Mouse (Mus musculus): ENCODE measurements at regions not wholly inside any gene's neighbourhood (a gene's known extent, or its start where the extent isn't known, plus 50 kb on each side); places are given as distances from the start of the nearest gene placed in this dataset.

DNA sequence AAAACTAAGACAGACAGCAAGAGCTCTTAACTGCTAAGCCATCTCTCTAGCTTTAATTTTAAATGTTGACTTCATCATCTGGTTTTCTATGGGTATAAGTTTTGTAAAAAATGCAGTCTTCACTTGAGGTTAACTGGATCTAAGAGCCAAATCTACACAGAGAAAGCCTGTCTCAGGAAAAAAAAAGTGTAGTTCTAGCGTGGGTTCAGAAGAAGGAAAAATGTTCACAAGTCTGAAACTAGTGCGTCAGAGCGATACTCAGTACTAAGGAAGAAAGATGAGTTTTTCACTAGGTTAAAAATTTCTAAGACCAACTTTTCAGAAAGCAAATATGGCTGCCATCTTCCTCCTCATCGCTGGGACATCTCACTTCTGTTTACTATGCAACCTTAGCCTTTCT is 248.1 kb downstream of the Rergl start:
- Histone ChIP-seq H3K27ac (ENCODE audit: insufficient read depth, low read depth, low read length) (no peak overlapping the region), H3K4me3 (ENCODE audit: low read depth, low read length) (no peak overlapping the region), H3K27me3 (ENCODE audit: control insufficient read depth, insufficient read depth, low read length) (no peaks in the 10 kb centered on the region), H3K36me3 (ENCODE audit: control insufficient read depth, insufficient read depth, low read length) (no peaks in the 10 kb centered on the region), H3K4me1 (ENCODE audit: control insufficient read depth, insufficient read depth, insufficient read length, low read length) (no peaks in the 10 kb centered on the region)
- TF ChIP-seq POLR2A (IDR thresholded peaks at IDR 0.05; ENCODE audit: low read depth, low read length), result no peak
- no peak for TF ChIP-seq CTCF (IDR thresholded peaks at IDR 0.05; ENCODE audit: extremely low read depth, insufficient read length, insufficient replicate concordance, low read depth, low read length)
- WGBS, result 89% methylated on average over 4 of the region's 4 CpGs

DNA sequence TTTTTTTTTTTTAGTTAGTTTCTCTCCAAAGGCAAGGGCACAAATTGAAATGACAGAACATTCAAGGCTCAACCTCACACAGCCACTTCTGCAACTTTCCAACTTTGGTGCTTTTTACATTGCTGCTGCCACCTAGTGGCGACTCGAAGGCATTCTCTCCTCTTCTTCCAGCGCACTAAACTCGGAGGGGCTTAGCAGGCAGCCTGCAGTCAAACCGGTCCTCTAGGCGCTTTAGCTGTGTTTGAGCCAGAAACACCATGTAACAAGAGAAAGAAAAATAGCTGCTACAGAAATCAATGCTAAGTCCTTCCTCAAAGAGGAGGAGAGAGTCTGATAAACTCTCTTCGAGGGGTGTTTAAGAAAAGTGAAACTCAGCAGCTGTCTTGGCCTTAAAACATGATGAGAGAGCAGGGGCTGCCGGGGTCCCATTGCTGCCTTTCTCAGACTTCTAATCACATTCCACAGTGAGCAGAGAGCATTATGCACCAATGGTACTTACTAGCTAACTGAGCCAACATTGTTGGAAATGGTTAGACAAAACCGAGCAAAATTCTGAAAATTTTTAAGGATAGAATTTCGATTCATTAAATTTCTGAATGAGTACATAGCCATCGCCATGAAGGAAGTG is 252.7 kb downstream of the Rergl start:
- H3K4me1 ChIP-seq (ENCODE audit: control insufficient read depth, insufficient read depth, insufficient read length, low read length), result no peaks in the 10 kb centered on the region
- TF ChIP-seq CTCF (IDR thresholded peaks at IDR 0.05; ENCODE audit: extremely low read depth, insufficient read length, insufficient replicate concordance, low read depth, low read length), result peak; percentile 65; the same call in 1 of the 2 replicates
- TF ChIP-seq POLR2A (IDR thresholded peaks at IDR 0.05; ENCODE audit: low read depth, low read length), result no peak
- WGBS, result 36% methylated on average over 11 of the region's 11 CpGs

DNA sequence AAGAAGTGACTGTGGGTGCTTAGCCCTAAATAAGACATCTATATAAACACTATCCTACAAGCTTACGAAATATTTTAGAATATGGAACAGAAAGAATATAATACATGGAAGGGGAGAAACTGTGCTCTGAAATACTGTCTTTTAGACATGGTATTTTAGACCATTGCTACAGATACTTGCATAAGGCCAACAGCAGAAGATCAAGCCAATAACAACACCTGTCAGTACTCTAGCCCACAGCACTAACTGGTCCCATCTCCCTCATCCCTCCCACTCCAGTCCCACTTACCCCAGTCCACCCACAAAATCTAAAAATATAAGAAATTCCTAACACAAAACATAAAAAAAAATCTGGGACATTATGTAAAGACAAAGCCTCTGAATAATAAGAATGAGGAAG is 275.6 kb downstream of the Rergl start:
- Histone ChIP-seq H3K27ac (ENCODE audit: insufficient read depth, low read depth, low read length) (no peak overlapping the region), H3K4me3 (ENCODE audit: low read depth, low read length) (no peak overlapping the region), H3K27me3 (ENCODE audit: control insufficient read depth, insufficient read depth, low read length) (no peaks in the 10 kb centered on the region), H3K36me3 (ENCODE audit: control insufficient read depth, insufficient read depth, low read length) (no peaks in the 10 kb centered on the region), H3K4me1 (ENCODE audit: control insufficient read depth, insufficient read depth, insufficient read length, low read length) (no peaks in the 10 kb centered on the region)
- no peak for TF ChIP-seq CTCF (IDR thresholded peaks at IDR 0.05; ENCODE audit: extremely low read depth, insufficient read length, insufficient replicate concordance, low read depth, low read length)
- no peak for TF ChIP-seq POLR2A (IDR thresholded peaks at IDR 0.05; ENCODE audit: low read depth, low read length)
- WGBS, result 75% methylated on average over 1 of the region's 1 CpGs

More for the DNA sequence above, 252.7 kb downstream of the Rergl start:
- H3K27ac ChIP-seq (ENCODE audit: insufficient read depth, low read depth, low read length), result no peak overlapping the region
- H3K27me3 ChIP-seq (ENCODE audit: control insufficient read depth, insufficient read depth, low read length), result no peaks in the 10 kb centered on the region
- H3K36me3 ChIP-seq (ENCODE audit: control insufficient read depth, insufficient read depth, low read length), result no peaks in the 10 kb centered on the region
- H3K4me3 ChIP-seq (ENCODE audit: low read depth, low read length), result no peak overlapping the region

DNA sequence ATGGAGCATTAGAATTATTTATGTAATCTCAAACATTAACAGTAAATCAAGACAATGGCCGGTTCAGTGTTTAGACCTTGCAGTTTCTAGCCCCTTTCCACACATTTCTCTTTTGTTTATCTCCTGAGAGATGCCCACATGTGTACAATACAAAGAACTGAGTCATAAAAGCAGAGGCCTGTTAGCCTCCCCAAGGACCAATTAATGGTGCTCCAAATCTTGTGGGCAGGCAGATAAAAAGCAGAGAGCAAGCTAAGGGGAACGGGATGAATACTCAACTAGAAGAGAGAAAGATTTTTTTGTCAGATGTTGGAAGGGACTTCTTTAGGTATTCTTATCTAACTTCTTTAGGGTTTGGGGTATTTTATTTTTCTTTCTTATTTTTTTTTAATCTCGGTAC is 287.3 kb downstream of the Rergl start:
- TF ChIP-seq POLR2A (IDR thresholded peaks at IDR 0.05; ENCODE audit: low read depth, low read length) (no peak), CTCF (IDR thresholded peaks at IDR 0.05; ENCODE audit: extremely low read depth, insufficient read length, insufficient replicate concordance, low read depth, low read length) (no peak)
- no peaks in the 10 kb centered on the region for H3K4me1 ChIP-seq (ENCODE audit: control insufficient read depth, insufficient read depth, insufficient read length, low read length)
- WGBS, result 70% methylated on average over 3 of the region's 3 CpGs
- no peaks in the 10 kb centered on the region for H3K36me3 ChIP-seq (ENCODE audit: control insufficient read depth, insufficient read depth, low read length)
- no peaks in the 10 kb centered on the region for H3K27me3 ChIP-seq (ENCODE audit: control insufficient read depth, insufficient read depth, low read length)
- H3K27ac ChIP-seq (ENCODE audit: insufficient read depth, low read depth, low read length), result no peak overlapping the region
- no peak overlapping the region for H3K4me3 ChIP-seq (ENCODE audit: low read depth, low read length)

DNA sequence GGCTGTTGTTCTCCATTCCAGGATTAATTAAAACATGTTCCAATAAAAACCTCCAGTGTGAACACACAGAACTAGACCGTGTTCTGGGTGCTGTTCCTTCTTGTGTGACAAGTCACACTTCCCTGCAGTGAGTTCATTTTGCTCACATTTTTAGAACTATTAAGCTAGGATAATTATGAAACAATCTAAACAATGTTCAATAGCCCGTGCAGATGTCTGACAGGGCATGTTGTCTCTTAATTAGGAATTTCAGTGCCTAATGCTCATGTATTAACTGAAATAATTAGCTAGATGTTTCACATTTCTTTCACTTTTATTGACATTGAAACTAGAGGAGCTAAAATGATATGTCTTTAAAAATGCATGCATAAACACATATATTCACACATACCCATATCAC is 291.5 kb downstream of the Rergl start:
- Histone ChIP-seq H3K27me3 (ENCODE audit: control insufficient read depth, insufficient read depth, low read length) (no peaks in the 10 kb centered on the region), H3K27ac (ENCODE audit: insufficient read depth, low read depth, low read length) (no peak overlapping the region), H3K4me1 (ENCODE audit: control insufficient read depth, insufficient read depth, insufficient read length, low read length) (no peaks in the 10 kb centered on the region), H3K36me3 (ENCODE audit: control insufficient read depth, insufficient read depth, low read length) (no peaks in the 10 kb centered on the region), H3K4me3 (ENCODE audit: low read depth, low read length) (no peak overlapping the region)
- WGBS, result 69% methylated on average over 2 of the region's 2 CpGs
- TF ChIP-seq POLR2A (IDR thresholded peaks at IDR 0.05; ENCODE audit: low read depth, low read length) (no peak), CTCF (IDR thresholded peaks at IDR 0.05; ENCODE audit: extremely low read depth, insufficient read length, insufficient replicate concordance, low read depth, low read length) (no peak)

DNA sequence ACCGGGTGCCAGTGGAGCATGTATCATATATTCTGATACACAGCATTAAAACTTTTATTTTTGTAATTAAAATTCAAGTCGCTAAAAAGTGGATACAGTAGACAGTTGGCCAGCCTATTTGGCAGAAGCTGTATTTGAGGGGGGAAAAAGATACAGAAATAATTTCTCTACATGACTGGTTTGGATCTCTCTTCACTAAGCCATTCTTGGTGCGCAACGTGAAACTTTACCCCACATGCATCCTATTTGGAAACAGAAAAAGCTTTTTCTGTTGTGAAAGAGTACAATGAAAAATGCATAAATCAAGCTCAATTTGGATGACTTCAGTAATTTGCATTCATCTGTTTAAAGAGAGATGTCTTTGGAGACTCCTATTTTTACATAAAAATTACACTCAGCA is 303.2 kb downstream of the Rergl start:
- no peaks in the 10 kb centered on the region for H3K4me1 ChIP-seq (ENCODE audit: control insufficient read depth, insufficient read depth, insufficient read length, low read length)
- H3K36me3 ChIP-seq (ENCODE audit: control insufficient read depth, insufficient read depth, low read length), result no peaks in the 10 kb centered on the region
- H3K27me3 ChIP-seq (ENCODE audit: control insufficient read depth, insufficient read depth, low read length), result no peaks in the 10 kb centered on the region
- WGBS, result 86% methylated on average over 4 of the region's 4 CpGs
- H3K27ac ChIP-seq (ENCODE audit: insufficient read depth, low read depth, low read length), result no peak overlapping the region
- H3K4me3 ChIP-seq (ENCODE audit: low read depth, low read length), result no peak overlapping the region
- TF ChIP-seq CTCF (IDR thresholded peaks at IDR 0.05; ENCODE audit: extremely low read depth, insufficient read length, insufficient replicate concordance, low read depth, low read length), result no peak
- TF ChIP-seq POLR2A (IDR thresholded peaks at IDR 0.05; ENCODE audit: low read depth, low read length), result no peak

DNA sequence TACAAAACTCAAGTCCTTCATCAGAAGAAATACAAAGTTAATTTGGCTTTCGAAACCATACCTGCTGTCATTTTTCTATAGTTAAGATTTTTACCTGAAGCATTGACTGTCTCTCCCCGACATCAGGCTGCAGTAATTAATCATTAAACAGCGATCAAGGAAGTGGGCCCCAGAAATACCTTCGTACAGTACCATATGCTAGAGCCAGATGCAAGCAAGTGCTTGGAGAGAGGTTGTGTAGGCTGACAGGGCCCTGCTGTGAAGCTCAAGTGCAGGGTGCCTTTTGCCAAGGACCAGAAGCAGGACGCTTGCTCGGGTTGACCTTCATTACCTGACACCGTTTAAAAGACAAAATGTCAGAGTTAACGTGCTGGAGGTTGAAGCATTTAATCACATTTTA is 315.3 kb downstream of the Rergl start:
- TF ChIP-seq POLR2A (IDR thresholded peaks at IDR 0.05; ENCODE audit: low read depth, low read length) (no peak), CTCF (IDR thresholded peaks at IDR 0.05; ENCODE audit: extremely low read depth, insufficient read length, insufficient replicate concordance, low read depth, low read length) (no peak)
- Histone ChIP-seq H3K36me3 (ENCODE audit: control insufficient read depth, insufficient read depth, low read length) (no peaks in the 10 kb centered on the region), H3K27me3 (ENCODE audit: control insufficient read depth, insufficient read depth, low read length) (no peaks in the 10 kb centered on the region), H3K4me3 (ENCODE audit: low read depth, low read length) (no peak overlapping the region), H3K27ac (ENCODE audit: insufficient read depth, low read depth, low read length) (no peak overlapping the region), H3K4me1 (ENCODE audit: control insufficient read depth, insufficient read depth, insufficient read length, low read length) (no peaks in the 10 kb centered on the region; the same call in 1 of the 2 replicates)
- 29% methylated on average over 8 of the region's 8 CpGs for WGBS
